Mouse (Mus musculus) urinary bladder, postnatal 14 days (tissue): ENCODE measurements around the gene Cntfr.

Source experiments
- DNase-seq: peaks from one replicate; pipeline ENCODE4 v3.0.0; 2021; ENCODE audit warnings: low spot score

Cntfr gene

DNA sequence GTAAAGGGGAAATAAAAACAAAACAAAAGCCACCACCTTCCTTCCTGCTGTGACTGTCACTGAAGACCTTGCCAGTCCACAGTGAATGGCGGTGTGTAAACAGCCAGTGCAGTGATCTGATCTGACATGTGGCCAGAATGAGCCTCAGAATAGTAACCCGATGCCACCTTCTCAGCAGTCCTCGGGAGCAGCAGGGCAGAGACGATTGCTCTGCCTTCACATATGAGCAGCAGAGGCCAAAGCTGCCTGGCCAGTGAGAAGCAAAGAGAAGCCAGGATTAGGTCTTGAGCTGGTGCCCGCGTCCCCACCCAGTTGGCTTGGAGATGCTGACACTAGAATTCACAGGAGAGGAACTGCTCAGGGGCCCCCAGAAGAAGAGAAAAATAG is 86.3 kb downstream of the Cntfr start:
- DNase-seq = peak; percentile 19

DNA sequence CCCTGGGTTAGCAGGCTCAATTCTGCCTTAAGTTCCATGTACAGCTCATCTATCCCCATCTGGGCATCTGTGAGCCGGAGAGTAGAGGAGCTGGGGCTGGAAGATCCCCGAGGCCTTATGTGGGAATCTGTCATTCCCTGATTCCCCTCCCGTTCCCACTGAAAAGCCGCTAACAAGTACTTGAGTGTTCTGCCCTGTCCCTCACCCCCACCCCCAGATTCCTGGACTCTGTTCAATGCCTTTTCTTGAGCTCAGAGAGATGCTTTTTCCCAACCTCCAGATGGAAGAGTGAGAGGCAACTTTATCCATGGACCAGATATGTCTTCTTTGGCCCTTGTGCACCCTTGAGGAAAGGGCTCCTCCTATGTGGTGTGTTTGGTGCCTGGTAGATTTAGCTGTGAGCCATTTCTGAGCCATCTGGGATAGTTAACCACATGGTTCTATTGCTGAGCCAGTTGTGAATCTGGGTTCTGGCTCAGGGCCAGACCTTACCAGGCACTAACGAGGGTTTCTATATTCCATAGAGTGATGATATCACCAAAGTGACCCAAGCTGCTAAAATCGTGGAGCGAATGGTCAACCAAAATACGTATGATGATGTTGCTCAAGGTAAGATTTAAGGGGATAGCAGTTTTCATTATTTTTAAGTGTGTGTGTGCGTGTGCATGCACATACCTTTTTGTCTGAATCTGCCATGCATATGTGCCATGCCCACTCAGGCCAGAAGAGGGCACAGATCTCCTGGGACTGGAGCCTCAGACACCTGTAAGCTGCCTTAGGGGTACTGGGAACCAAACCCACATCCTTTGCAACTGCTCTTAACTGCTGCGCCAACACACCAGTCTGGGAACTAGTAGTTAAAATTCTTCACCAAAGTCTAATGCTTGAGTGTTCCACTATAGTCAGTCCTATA is 87.0 kb downstream of the Cntfr start:
- DNase-seq = no peak
